Mouse (Mus musculus) liver, postnatal 0 days (tissue): Measurements from ENCODE around the gene Foxn2. TPM values are rescaled to one million over a fixed set of nuclear protein-coding genes. Genes with fewer than 3 reads are reported as not detected.

Experiments
- ATAC-seq: fragments of 200-750 bp; cut with Nextera tagmentation; 2 replicates; pipeline ENCODE4 v1.8.0; 2017; ENCODE audit warnings: mild to moderate bottlenecking, moderate library complexity
- DNase-seq: peaks from one replicate; pipeline ENCODE4 v3.0.0-alpha.2; 2016
- H3K27ac ChIP-seq: fragments of 300-500 bp; sonication (generic); 2 replicates; pipeline ENCODE4 v1.5.1; 2014; ENCODE audit warnings: antibody characterized with exemption, moderate library complexity, mild to moderate bottlenecking, low read depth
- H3K27me3 ChIP-seq: fragments of 300-500 bp; sonication (generic); 2 replicates; pipeline ENCODE4 v1.6.1; 2014; ENCODE audit warnings: low read length, control low read depth, mixed read lengths; ENCODE audit not compliant: insufficient read depth
- H3K36me3 ChIP-seq: fragments of 300-500 bp; sonication (generic); replicated peaks from 2 replicates; pipeline ENCODE4 v1.6.1; 2014; ENCODE audit warnings: mild to moderate bottlenecking, control low read depth, low read length, moderate library complexity, mixed read lengths; ENCODE audit not compliant: insufficient read depth
- H3K4me1 ChIP-seq: fragments of 300-500 bp; sonication (generic); 2 replicates; pipeline ENCODE4 v1.6.1; 2014; ENCODE audit warnings: antibody characterized with exemption, mild to moderate bottlenecking, control low read depth; ENCODE audit not compliant: insufficient read depth
- H3K4me2 ChIP-seq: fragments of 300-500 bp; sonication (generic); 2 replicates; pipeline ENCODE4 v1.6.1; 2014; ENCODE audit warnings: low read depth, mild to moderate bottlenecking, low read length, moderate library complexity, mixed read lengths
- H3K4me3 ChIP-seq: fragments of 300-500 bp; sonication (generic); 2 replicates; pipeline ENCODE4 v1.5.1; 2014; ENCODE audit warnings: low read depth, low read length
- H3K9ac ChIP-seq: fragments of 300-500 bp; sonication (generic); replicated peaks from 2 replicates; pipeline ENCODE4 v1.6.1; 2014; ENCODE audit warnings: mild to moderate bottlenecking, moderate library complexity
- H3K9me3 ChIP-seq: fragments of 300-500 bp; sonication (generic); 2 replicates; pipeline ENCODE4 v1.6.1; 2016; ENCODE audit warnings: mild to moderate bottlenecking, control low read depth, low read length, mixed read lengths
- CTCF ChIP-seq: sonication (generic); IDR thresholded peaks from 2 replicates; pipeline ENCODE4 v1.5.1; 2016; ENCODE audit warnings: antibody characterized with exemption, low read depth
- EP300 ChIP-seq: IDR thresholded peaks from 2 replicates; pipeline ENCODE4 v1.6.1; 2016; ENCODE audit warnings: antibody characterized with exemption, low read depth, mild to moderate bottlenecking
- WGBS: fragments of 180-500 bp; shearing (Covaris S2); extraction: QIAGEN DNeasy Blood & Tissue Kit; methylation state at CpG from one replicate; pipeline ENCODE4 v1.1.7; 2014; ENCODE audit not compliant: insufficient replicate concordance; 5-methylcytosine and 5-hydroxymethylcytosine counted together
- polyA plus RNA-seq: library from polyadenylated mRNA; unstranded; fragments of >200 nt; fragmentation: Nextera tagmentation; extraction: Ambion mirVana; gene quantifications from 2 replicates; pipeline ENCODE4 v1.2.1, GENCODE M21; 2015

Gene Foxn2
- polyA plus RNA-seq, 1 experiment from 2014 or later, result 6.6 TPM

DNA sequence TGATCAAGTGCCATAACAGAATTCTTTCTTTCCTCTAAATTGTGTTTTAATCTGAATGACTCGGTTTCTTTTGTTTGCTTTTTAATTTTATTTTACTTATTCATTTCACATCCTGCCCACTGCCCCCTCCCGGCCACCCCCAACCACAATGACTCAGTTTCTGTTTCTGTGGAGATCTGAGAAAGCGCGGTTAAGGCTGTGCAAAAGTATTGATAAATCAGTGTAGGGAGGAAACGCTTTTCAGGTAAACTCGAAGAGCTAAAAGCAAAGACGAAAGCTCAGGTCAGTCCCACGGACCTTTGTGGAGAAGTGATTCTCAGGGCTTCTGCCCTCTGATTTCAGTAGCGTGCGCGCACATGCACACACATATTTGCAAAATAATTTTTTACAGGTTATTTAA is 44.0 kb downstream of the Foxn2 start:
- TF ChIP-seq EP300 (no peak), CTCF (no peak)
- H3K27ac ChIP-seq, result no peak overlapping the region
- no peak overlapping the region for H3K9ac ChIP-seq
- WGBS, result 85% methylated on average over 11 of the region's 11 CpGs
- H3K27me3 ChIP-seq, result no peaks in the 10 kb centered on the region
- ATAC-seq, result no peak
- no peaks in the 10 kb centered on the region for H3K9me3 ChIP-seq
- H3K4me2 ChIP-seq, result no peak overlapping the region
- H3K36me3 ChIP-seq, result peaks cover 11% of the 10 kb centered on the region
- no peak for DNase-seq
- no peak overlapping the region for H3K4me3 ChIP-seq
- H3K4me1 ChIP-seq, result peaks cover 16% of the 10 kb centered on the region; the same call in 1 of the 2 replicates

DNA sequence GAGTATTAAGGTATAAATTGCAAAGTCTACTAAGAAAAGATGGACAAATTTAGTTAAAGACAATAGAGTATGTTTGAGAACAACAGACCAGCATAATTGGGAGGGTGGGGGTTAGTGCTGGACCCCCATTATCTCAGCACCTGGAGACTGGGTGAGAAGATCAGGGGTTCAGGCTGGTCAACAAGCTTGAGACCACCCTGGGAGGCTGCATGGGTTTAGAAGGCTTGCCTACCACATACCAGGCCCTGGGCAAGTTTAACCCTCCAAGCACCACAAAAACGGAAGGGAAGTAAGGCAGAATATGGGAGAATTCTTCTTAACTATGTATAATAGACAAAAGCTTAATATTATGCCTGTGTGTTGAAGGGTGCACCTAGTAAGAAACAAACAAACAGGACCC is 44.4 kb downstream of the Foxn2 start:
- Histone ChIP-seq H3K27ac (no peak overlapping the region), H3K9ac (no peak overlapping the region), H3K36me3 (peaks cover 11% of the 10 kb centered on the region), H3K27me3 (no peaks in the 10 kb centered on the region), H3K4me1 (peaks cover 13% of the 10 kb centered on the region; the same call in 1 of the 2 replicates), H3K4me3 (no peak overlapping the region), H3K4me2 (no peak overlapping the region), H3K9me3 (no peaks in the 10 kb centered on the region)
- WGBS, result 86% methylated on average over 1 of the region's 1 CpGs
- DNase-seq (no peak), ATAC-seq (no peak)
- no peak for TF ChIP-seq CTCF
- no peak for TF ChIP-seq EP300

DNA sequence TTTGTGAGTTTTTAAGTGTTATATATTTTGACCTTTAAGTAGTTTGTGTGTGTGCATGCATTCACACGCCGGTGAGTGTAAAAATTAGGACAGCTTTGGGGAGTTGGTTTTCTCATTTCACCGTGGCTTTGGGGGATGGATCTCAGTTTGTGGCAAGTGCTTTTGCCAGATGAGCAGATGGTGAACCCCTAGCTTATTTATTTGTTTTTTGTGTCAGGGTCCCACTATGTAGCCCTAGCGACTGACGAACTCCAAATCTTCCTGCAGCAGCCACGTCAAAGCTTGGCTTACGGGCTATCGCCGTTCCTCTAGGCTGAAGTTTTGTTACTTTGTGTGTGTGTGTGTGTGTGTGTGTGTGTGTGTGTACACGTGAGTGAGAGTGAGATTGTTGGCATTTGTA is 50.0 kb downstream of the Foxn2 start:
- no peaks in the 10 kb centered on the region for H3K4me1 ChIP-seq
- no peak overlapping the region for H3K4me2 ChIP-seq
- H3K27ac ChIP-seq, result no peak overlapping the region
- WGBS, result 90% methylated on average over 10 of the region's 10 CpGs
- H3K36me3 ChIP-seq, result peaks cover 26% of the 10 kb centered on the region
- H3K27me3 ChIP-seq, result no peaks in the 10 kb centered on the region
- no peaks in the 10 kb centered on the region for H3K9me3 ChIP-seq
- no peak for ATAC-seq
- DNase-seq, result no peak
- H3K9ac ChIP-seq, result no peak overlapping the region
- TF ChIP-seq EP300 (no peak), CTCF (no peak)
- no peak overlapping the region for H3K4me3 ChIP-seq

DNA sequence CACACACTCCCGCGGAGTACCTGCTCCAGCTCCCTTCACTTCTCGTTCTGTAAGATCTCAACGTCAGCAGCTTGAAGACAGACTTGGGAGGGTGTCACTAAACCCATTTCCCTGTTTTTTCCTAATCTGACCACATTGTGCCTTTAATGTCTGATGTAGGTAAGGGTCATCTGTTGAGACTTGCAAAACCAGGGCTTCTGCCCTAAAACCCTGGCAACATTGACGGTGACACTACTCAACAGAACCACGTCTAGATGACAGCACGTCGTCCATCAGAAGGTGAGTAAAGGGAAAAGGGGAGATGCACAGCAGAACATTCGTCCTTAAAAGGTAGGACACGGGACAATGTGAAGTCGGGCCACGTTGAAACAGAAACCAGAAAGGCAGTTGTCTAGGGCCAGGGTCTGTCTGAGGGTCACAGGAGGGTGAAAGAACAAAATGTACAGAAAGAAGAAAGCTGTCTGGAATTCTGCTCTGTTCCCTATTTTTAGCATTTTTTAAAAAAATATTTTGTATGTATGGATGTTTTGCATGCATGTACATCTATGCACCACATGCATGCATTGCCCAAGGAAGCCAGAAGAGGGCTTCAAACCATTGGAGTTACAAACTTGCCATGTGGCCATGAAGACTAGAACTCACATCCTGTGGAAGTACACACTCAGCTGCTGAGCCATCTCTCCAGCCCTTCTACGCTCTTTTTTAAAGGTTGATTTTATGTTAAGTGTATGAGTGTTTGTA is 51.0 kb downstream of the Foxn2 start:
- Histone ChIP-seq H3K4me3 (no peak overlapping the region), H3K4me2 (no peak overlapping the region), H3K4me1 (no peaks in the 10 kb centered on the region), H3K27me3 (no peaks in the 10 kb centered on the region), H3K9me3 (no peaks in the 10 kb centered on the region), H3K27ac (no peak overlapping the region), H3K9ac (no peak overlapping the region), H3K36me3 (peaks cover 23% of the 10 kb centered on the region)
- no peak for ATAC-seq
- DNase-seq, result no peak
- 88% methylated on average over 13 of the region's 13 CpGs for WGBS
- no peak for TF ChIP-seq EP300
- TF ChIP-seq CTCF, result peak; percentile 46

DNA sequence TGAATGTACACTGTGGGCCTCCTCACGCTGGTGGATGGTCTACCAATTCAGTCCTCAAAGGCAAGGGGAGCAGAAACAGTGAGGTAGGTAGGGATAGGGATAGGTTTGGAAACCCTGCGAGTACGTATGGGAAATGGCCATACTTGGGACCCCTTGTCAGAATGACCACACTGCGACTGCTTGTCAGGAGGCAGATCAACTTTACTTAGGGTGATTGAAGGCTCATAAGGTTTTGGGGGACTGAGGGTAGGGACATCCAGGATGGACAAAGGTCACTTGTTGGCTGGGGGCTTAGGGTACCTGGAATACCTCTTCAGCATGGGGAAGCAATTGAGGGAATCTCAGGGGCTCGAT is 51.6 kb downstream of the Foxn2 start:
- DNase-seq, result no peak
- no peak overlapping the region for H3K4me2 ChIP-seq
- H3K27me3 ChIP-seq, result no peaks in the 10 kb centered on the region

DNA sequence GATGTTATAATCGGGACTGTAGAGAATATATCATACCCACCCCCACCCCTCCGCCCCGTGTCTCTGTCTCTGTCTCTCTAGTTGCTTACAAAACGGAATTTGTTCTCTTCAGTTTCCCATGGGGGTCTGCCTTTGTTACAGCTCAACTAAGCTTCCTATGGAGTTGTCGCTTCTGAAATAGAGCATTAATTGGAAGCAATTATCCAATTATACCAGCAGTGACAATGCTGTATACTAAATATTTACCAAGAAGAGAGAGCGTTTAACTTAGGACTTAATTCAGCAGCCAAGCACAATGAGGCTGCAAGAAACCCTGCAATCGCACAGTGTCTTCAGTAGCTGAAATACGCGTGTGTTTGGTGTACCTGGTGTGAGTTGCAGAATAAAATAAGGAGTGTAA is 53.0 kb downstream of the Foxn2 start:
- H3K36me3 ChIP-seq, result peaks cover 20% of the 10 kb centered on the region
- H3K4me2 ChIP-seq, result no peak overlapping the region
- 86% methylated on average over 9 of the region's 9 CpGs for WGBS
- no peak for ATAC-seq
- no peak overlapping the region for H3K9ac ChIP-seq
- no peak for TF ChIP-seq EP300
- no peak for TF ChIP-seq CTCF
- H3K4me3 ChIP-seq, result no peak overlapping the region
- no peaks in the 10 kb centered on the region for H3K9me3 ChIP-seq
- no peaks in the 10 kb centered on the region for H3K4me1 ChIP-seq
- peak; percentile 4 for DNase-seq
- H3K27ac ChIP-seq, result no peak overlapping the region
- H3K27me3 ChIP-seq, result no peaks in the 10 kb centered on the region

More for the DNA sequence above, 51.6 kb downstream of the Foxn2 start:
- H3K4me1 ChIP-seq, result no peaks in the 10 kb centered on the region
- H3K9ac ChIP-seq, result no peak overlapping the region
- H3K36me3 ChIP-seq, result peaks cover 20% of the 10 kb centered on the region
- H3K27ac ChIP-seq, result no peak overlapping the region
- no peaks in the 10 kb centered on the region for H3K9me3 ChIP-seq
- no peak overlapping the region for H3K4me3 ChIP-seq
- no peak for ATAC-seq
- no peak for TF ChIP-seq EP300
- TF ChIP-seq CTCF, result no peak
- WGBS, result 89% methylated on average over 5 of the region's 5 CpGs
